In genomic region chr2:96337354-96337753, GRCm38 (mm10) we compare ENCODE assay signal across 9 mouse cellular contexts. TPM values are rescaled to one million over a fixed set of nuclear protein-coding genes. Genes with fewer than 3 reads are reported as not detected.
DNase-seq lines count a peak whose midpoint lies in the region; ATAC-seq and TF ChIP-seq lines count a peak whose summit lies in the region.
"Had no signal": no experiment of that assay in that cellular context is flagged by ENCODE, and none has a peak within 500 bp of the region (broad histone marks: within the 10 kb centered on the region; RNA-seq: fewer than 3 reads in every experiment).

No protein-coding gene starts in this region.

- H3K27me3 ChIP-seq in CH12.LX (replicated peaks), result no peaks in the 10 kb centered on the region
- H3K27me3 ChIP-seq in forebrain, embryonic 13.5 days, result no peaks in the 10 kb centered on the region

- H3K79me2 ChIP-seq in CH12.LX (replicated peaks; ENCODE audit: control insufficient read depth, extremely low read depth, insufficient read depth, poor library complexity, severe bottlenecking), result no peaks in the 10 kb centered on the region

- H3K9ac ChIP-seq in CH12.LX (ENCODE audit: insufficient read depth, low read depth), result no peak overlapping the region
- no peak overlapping the region for H3K9ac ChIP-seq in forebrain, embryonic 13.5 days

- in situ Hi-C loops in CH12.LX (cut with MboI; ENCODE audit: low pct_ligation_motif_present, low pct_unique_long_range_greater_than_20kb, low sequenced_read_pairs), result no loop called here

- no peaks in the 10 kb centered on the region for H3K36me3 ChIP-seq in CH12.LX (replicated peaks in 1 of 2; ENCODE audit: control insufficient read depth in 1 of 2, insufficient read depth in 1 of 2, low read length in 1 of 2)
- H3K36me3 ChIP-seq in forebrain, embryonic 13.5 days (ENCODE audit: poor library complexity, severe bottlenecking), result no peaks in the 10 kb centered on the region

- no peak overlapping the region for H3K4me2 ChIP-seq in CH12.LX (ENCODE audit: insufficient read depth, low read depth, poor library complexity, severe bottlenecking)
- H3K4me2 ChIP-seq in forebrain, embryonic 13.5 days, result no peak overlapping the region

- no peak for TF ChIP-seq EP300 in CH12.LX (IDR thresholded peaks at IDR 0.05; ENCODE audit: low read length)

- H3K9me3 ChIP-seq in CH12.LX (replicated peaks; ENCODE audit: low read length), result peaks cover 22% of the 10 kb centered on the region
- H3K9me3 ChIP-seq in forebrain, embryonic 13.5 days (replicated peaks), result no peaks in the 10 kb centered on the region

- H3K27ac ChIP-seq in CH12.LX (ENCODE audit: insufficient read depth, low read depth), result no peak overlapping the region
- H3K27ac ChIP-seq in forebrain, embryonic 13.5 days, result no peak overlapping the region

- peak; percentile 48; the same call in 1 of the 2 replicates for ATAC-seq in forebrain, embryonic 13.5 days
- no peak for ATAC-seq in inflammation-experienced regulatory T-cells, adult 6 months
- no peak for ATAC-seq in megakaryocyte progenitor cell, adult 5-6 weeks (replicated peaks; ENCODE audit: poor library complexity)

- H3K4me1 ChIP-seq in CH12.LX (ENCODE audit: control insufficient read depth in 1 of 2, insufficient read depth in 2 of 2), result no peaks in the 10 kb centered on the region
- H3K4me1 ChIP-seq in forebrain, embryonic 13.5 days, result no peaks in the 10 kb centered on the region

- WGBS in forebrain, embryonic 13.5 days, result 68% methylated on average over 1 of the region's 1 CpGs

- TF ChIP-seq RAD21 in CH12.LX (IDR thresholded peaks at IDR 0.05; ENCODE audit: low read depth, low read length), result peak; percentile 18

- TF ChIP-seq POLR2A in CH12.LX (IDR thresholded peaks at IDR 0.05; ENCODE audit: low read depth, low read length), result no peak

- peak; percentile 14 for DNase-seq in kidney, postnatal 14 days
- DNase-seq in kidney, adult 18-20 months, result no peak
- no peak for DNase-seq in CH12.LX (ENCODE audit: extremely low read depth)
- peak; percentile 4 for DNase-seq in R1 (ENCODE audit: low read depth, low spot score)
- DNase-seq: adrenal gland, adult 8-10 months; lung, adult 18-20 months had no signal

- no peak overlapping the region for H3K4me3 ChIP-seq in CH12.LX (replicated peaks in 1 of 3; ENCODE audit: low read depth in 2 of 3, low read length in 2 of 3, poor library complexity in 1 of 3)
- no peak overlapping the region for H3K4me3 ChIP-seq in forebrain, embryonic 13.5 days

- TF ChIP-seq CTCF in CH12.LX (conservative IDR thresholded peaks at IDR 0.05 in 1 of 2, IDR thresholded peaks at IDR 0.05 in 1 of 2; ENCODE audit: low read depth in 2 of 2, low read length in 2 of 2), result peak in 1 of 2 experiments; percentile 30; a peak in 2 of 4 replicates

- dilution Hi-C loops in CH12.LX (cut with MboI; ENCODE audit: extremely low pct_ligation_motif_present, extremely low pct_unique_long_range_greater_than_20kb, low sequenced_read_pairs), result no loop called here

TF ChIP-seq in CH12.LX, 34 proteins besides CTCF, POLR2A, EP300 and RAD21:
- TF ChIP-seq MEF2A (IDR thresholded peaks at IDR 0.05; ENCODE audit: borderline replicate concordance, low read depth, low read length), result no peak

RNA-seq across cellular contexts. Expression of gene Lrrc4c, which starts 19.4 kb away (rescaled TPM):
- total RNA-seq in CH12.LX (2012; rRNA removed) (not detected in 2 replicates), CH12.LX (2014; rRNA removed) (not detected in 2 replicates)
- not detected in 2 replicates for polyA plus RNA-seq in CH12.LX (2012; ENCODE audit: insufficient read length, low read depth)
- polyA plus RNA-seq in forebrain, embryonic 13.5 days (2015; fragmentation: Nextera tagmentation; extraction: Ambion mirVana), result 11.2 and 14.7 TPM in 2 replicates
- polyA plus RNA-seq in inflammation-experienced regulatory T-cells, adult 6 months (2017; shearing (Covaris generic)), result under 1 TPM in 1 of 3 experiments, not detected in 2; 0.16 TPM
- total RNA-seq in megakaryocyte progenitor cell, adult 5-6 weeks (2015), result not detected in 2 replicates
- total RNA-seq in megakaryocyte progenitor cell, adult 5-6 weeks (2017), result not detected in 2 replicates

Comparison
In these comparisons a context has a peak if more than half of its experiments do, and no peak if none do; other contexts are left out.
1. DNase-seq: peak in kidney, postnatal 14 days (single experiment) and R1 (single experiment); none in kidney, adult 18-20 months (single experiment) and CH12.LX (single experiment).
2. RNA of gene Lrrc4c, which starts 19.4 kb away (polyA plus RNA-seq): 11.2 to 14.7 TPM in forebrain, embryonic 13.5 days; 0.16 TPM in inflammation-experienced regulatory T-cells, adult 6 months and not detected in CH12.LX; every median in the first group is over 10 times any median in the second.